Mouse (Mus musculus) embryo, embryonic 11 days (tissue): ENCODE results near the gene Gatm.

ENCODE experiments used
- DNase-seq: peaks from one replicate; pipeline ENCODE4 v3.0.0-alpha.2; 2015

Gatm gene

DNA sequence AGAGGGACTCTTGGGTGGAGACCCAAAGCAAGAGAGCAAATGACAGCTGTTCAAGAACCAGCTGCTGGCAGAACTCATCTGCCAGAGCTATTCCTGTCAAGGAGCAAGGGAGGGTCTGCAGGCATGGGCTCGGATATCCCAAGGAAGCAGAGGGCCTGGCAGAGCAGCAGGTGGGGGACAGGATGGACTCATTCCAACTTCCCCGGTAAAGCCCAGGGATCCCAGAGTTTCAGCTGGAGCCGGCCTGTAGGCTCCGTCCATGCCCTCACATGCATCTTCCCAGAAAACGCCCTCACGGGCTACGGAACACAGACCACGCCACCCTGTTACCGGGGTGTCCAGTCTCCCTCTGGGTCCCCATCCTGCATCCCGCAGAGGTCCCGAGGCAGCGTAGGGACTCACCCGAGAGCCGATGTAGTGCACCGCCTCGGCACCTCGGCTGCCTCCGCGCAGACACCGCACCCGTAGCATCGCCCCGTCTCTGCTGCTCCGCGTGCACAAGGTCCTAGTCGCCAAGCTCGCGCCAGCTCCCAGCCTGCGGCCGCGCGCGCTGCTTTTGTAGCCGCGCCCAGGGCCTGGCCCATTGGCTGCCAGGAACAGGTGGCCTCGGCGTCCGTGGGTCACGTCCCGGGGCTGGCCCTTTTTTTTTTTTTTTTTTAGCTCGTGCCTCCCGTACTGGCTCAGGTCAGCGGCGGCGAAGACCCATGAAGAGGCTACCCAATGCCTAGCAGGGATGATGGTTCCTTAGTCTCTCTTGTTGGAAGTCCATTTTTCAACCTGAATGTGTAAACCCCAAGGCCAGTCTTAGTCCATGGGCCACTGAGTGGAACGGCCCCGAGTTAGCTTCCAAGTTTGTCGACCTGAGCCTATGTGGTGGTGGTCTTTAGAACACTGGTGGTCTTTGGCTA lies at the start of gene Gatm:
Gene Gatm, minus strand, starts transcription at position 558 of the 908 bp plus-strand sequence.
- peak; percentile 93 for DNase-seq

DNA sequence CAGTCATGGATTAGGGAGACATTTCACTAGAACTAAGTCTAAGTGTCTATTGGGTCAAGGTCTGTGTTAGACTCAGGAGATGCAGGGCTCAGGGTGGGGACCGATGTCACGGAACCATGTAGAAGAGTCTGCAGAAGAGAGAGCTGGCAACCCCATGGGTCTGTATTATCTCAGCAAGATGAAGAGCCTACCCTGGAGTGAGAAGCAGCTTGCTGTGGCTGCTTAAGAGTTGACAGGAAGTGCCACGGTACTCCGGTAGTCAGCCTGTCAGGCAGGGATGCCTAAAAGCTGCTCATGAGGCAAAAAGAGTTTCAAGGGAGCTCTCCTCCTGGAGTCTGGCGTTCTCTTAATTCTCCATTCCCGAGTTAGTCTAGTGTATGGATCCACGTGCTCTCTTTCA lies 48.7 kb upstream of the Gatm start:
- no peak for DNase-seq

DNA sequence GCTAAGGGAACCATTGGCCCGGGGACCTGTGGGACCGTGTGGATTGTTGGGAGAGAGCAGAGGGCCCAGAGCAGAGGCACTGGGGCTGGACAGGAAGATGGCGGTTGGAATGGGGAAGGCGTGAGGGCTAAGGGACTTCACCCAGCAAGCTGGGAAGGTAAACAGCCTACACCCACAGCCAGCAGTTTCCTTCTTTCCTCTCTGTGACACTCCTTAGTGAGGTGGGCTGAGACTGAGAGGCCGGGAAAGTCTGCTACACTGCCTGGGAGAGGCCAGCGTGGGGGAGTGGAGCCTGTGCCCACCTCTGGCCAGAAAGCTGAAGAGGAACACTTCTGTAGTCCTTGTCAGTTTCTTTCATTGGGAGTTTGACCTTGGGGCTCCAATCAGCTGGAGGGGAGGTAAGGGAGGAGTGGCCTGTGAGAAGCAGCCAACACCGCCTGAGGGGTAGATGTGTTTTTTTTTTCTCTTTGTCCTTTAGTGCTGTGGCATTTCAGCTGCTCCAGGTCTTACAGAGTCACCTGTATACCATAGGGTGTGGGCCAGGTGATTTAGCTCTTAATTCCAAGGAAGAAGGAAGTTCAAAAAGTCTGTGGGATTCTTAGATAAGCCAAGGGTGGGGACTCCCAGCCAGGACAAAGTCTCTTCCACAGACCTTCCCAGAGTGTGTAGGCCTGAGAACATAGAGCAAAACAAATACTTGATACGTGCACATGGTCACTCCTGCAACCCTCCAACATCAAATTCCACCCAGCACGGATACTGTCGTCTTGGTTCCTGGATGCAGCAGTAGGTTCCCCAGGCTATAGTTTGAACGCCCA lies 46.8 kb upstream of the Gatm start:
- no peak for DNase-seq

DNA sequence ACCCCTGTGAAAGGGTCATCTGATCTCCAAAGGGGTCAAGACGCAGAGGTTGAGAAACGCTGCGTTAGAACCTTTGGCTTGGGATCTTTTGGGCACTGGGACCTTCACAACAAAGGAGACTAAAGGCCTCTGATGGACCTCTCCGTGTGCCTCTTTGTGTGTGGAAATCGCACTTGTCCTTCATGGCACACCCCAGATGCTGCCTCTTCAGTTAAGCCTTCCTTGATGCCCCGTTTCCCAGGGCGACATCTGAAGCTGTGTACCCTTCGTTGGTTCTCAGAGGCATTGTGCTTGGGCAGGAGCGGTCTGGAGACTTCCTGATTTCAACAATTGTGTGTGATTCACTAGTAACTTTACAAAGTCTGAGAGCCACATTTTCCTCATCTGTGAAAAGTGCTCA lies 45.7 kb upstream of the Gatm start:
- no peak for DNase-seq

DNA sequence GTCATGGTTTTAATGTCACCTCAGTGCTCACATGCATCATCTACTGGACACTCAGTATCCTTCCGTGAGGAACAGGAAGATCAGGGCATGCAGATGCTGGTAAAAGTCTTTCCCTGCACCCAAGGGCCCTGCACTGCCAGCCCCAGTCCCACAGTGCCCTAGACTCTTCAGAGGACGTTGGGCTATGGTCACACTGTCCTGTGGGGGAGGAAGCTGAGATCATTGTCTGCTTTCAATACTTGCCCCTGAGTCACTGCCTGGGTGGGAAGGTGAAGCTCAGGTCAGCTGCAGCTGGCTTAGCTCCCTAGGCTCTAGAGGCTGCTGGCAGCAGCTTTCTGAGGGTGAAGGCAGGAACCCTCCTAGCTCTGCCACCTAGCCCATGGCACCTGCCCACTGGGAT lies 44.9 kb upstream of the Gatm start:
- no peak for DNase-seq

DNA sequence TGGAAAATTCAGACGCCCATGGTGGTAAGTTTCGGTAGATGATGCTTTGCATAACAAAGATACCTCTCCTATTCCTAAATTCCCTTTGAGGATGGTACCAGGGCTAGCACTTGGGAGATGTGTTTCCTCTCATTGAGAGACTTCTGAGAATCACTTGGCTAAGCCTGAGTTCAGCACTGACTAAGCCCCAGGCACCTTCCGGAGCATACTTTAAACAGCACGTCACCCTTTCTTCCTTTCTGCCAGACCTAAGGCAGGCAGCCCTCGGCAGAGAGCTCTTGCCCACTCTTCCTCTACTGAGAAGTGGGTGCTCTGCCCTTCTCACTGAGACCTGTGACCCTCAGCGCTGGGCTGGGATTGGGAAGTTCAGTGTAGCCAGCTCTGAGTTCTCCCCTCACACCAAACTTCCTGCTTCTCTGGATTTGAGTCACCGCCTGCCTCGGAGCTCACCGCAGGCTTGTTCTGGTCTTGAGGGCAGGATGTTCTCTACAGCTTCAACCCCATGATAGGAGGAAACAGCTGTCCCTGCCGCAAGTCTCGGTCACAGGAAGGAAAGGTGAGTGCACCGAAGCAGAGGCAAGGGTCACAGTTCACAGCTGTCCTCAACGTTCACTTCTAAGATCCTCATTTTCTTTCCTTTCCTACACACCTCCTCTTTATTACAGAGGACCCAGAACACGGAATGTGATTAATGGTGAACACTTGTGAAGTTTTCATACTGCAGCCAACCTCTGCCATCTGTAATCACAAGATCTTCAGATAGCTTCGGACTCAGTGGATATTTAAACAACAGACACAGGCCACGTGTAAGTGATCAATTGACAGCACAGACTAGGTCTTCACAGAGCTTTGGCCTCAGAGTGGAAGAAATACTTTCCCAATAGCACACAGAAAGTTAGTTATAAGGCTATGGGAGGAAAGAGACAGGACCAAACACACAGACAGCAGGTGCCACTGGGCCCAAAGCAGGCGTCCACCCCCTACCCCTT lies 41.3 kb upstream of the Gatm start:
- no peak for DNase-seq

DNA sequence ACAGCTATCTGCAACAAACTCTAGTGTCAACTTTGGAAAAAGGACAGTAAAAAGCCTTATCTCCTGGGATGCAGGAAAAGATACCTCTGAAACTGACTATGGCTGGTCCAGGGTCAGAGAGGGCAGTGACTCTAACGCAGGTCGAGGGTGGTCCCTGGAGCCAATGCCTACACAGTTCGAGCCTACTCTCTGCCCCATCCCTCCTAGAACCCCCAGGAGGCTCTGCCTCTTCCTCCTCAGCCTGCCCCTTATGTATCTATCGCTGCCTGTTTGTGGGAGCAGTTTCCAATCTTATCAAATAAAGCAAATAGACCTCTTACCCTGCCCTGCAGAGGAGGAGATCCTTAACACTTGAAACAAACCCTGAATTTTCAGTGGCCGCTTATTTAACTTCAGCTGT lies 27.6 kb upstream of the Gatm start:
- DNase-seq, result no peak

DNA sequence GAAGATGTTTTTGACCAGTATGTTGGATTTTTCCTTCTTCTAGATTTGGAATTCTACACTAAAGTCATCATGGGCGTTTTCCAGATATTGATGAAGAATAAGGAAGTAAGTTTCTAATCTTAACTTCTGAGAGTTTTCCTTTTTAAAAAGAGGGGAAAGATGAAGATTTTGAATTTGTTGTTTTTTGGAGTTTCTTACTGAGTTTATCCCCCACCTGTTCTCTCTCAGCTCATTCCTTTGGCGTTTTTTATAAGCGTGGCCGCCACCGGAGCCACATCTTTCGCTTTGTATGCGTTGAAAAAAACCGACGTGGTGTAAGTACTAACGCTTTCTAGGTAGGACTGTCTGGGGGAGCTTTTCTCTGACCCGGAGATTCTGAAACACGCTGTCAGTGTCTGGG lies 26.9 kb upstream of the Gatm start:
- no peak for DNase-seq

DNA sequence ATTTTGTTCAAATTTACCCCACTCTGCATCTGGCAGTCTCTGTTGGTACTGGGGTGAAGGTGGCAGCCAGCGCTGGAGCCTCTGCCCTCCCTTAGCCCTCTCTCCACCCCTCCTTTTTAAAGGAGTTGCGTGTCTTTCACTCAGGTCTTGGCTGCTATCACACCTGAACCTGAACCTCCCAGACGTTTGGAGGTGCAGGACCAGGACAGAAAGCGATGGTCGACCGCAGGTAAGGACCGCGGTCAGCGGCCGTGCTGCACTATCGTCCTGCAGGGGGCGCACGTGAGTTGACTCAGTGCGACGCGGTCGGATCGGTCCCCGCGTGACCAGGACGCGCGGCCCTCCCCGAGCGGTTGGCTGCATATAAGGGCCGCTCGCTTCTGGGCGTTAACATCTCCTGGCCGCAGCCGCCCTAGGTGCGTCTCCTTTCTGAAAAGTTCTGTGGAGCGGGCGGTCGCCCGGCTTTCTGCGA lies 26.5 kb upstream of the Gatm start:
- DNase-seq, result peak; percentile 87

DNA sequence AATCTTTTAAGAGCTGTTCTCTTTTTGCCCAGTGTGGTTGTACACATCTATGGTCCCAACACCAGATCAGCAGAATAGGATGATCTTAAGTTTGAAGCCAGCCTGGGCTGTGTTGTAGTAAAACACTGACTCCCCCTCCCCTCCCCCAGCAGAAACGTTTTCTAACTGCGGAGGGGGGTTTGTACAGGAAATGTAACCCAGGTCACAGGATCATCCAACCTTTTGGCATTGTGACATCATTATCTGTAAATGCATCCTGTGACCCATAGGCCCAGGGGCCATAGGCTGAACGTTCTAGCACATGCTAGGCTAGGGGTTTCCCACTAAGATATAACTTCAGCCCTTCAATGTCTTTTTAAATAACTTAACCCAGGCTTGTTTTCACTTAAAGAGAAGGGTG lies 25.6 kb upstream of the Gatm start, which contains the start of gene AA467197:
Gene AA467197, plus strand, starts transcription at position 301 of the 400 bp plus-strand sequence.
- DNase-seq, result no peak

DNA sequence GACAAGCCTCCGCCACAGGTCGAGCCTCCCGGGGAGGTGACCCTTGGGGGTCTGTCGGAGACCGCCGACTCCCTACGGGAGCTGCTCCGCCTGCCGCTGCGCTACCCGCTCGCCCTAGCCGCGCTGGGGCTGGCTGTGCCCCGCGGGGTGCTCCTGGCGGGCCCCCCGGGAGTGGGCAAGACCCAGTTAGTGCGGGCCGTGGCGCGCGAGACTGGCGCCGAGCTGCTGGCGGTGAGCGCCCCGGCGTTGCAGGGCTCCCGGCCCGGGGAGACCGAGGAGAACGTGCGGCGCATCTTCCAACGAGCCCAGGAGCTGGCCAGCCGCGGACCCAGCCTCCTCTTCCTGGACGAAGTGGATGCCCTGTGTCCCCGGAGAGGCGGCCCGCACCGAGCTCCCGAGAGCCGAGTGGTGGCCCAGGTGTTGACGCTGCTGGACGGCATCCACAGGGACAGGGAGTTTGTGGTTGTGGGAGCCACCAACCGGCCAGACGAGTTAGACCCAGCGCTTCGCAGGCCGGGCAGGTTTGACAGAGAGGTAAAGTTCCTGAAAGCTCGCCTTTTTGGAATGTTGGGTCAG lies 20.2 kb upstream of the Gatm start:
- DNase-seq, result peak; percentile 60

DNA sequence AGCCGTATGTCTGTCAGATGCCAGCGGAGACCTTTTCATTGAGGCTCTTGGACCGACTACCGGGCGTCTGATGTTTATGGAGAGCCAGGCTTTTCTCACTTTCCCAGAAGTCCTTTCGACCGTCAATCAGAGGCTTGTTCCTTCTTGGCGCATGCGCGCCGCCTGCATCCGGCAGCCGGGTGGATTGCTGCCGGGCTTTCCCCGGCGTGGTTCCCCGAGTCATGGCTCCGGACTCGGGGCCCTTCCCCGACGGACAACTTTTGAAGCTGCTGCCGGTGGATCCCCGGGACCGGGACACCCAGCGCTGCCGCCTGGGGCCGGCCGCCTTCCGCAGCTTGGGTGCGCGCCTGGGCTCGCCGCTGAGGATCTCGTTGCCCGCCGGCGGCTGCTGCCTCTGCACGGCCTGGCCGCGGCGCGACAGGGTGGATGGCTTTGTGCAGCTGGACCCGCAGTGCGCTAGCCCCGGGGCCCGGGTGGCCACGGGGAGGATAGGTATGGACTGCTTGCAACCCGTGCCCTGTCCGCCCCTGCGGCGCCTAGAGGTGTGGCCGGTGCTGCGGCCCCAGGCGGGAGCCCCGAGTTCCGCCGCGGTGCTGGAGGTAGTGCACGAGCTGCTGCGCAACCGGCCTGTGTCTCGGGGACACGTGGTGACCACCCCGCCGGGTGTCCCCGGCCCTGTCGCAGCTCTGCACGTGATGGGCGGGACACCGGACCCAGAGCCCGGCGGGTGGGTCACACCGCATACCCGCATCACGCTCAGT lies 19.5 kb upstream of the Gatm start:
- DNase-seq, result peak; percentile 93

DNA sequence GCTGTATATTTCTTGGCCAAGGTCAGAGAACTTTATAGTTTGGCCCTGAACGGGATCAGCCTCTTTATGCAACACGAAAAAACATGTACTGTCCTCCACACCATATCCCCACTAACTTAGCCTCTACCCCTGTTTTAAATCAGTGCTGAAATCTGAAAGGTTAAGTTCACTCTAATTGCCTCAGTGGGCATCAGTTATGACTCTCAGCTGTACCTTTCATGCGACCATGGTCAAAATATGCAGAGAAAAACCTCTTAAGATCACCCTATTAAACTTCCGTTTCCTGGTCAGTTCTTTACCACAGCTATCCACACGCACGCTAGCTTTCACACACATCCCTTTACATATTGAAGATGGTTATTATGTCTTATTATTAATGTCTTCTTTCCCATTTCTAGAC lies 18.8 kb upstream of the Gatm start:
- no peak for DNase-seq

DNA sequence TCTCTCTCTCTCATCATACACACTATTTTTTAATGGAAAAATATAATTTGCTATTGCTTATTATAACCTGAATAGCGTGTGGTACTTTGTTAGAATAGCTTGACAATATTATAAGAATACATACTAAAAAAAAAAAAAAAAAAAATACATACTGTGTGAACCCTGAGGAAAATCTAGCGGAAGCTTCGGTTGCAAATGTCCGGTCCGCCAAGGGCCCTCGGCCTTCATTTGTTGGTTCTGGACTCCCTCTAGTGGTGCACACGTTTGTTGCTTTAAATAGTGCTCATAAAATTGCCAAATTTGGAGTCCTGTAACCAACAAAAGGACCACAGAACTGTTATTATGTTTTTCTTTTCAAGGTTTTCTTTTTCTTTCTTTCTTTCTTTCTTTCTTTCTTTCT lies 17.9 kb upstream of the Gatm start:
- DNase-seq, result peak; percentile 90

DNA sequence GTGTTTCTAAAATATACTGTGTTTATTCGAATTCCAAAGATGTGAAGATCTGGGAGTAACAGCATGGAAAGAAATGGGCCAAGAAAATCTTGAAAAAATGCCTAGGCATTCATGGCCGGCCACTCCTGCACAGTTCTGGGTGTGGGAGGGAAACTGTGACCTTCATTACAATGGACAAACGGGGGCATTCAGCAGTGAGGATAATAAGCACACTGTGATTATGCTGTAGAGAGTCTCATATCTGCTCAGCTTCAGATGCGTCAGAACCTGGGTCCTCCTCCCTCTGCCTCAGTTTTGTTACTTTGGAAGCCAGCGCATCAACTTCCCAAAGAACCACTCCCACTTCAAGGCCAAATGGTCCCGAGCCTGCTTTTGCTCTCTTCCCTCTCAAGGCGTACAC lies 14.8 kb upstream of the Gatm start:
- DNase-seq, result no peak

DNA sequence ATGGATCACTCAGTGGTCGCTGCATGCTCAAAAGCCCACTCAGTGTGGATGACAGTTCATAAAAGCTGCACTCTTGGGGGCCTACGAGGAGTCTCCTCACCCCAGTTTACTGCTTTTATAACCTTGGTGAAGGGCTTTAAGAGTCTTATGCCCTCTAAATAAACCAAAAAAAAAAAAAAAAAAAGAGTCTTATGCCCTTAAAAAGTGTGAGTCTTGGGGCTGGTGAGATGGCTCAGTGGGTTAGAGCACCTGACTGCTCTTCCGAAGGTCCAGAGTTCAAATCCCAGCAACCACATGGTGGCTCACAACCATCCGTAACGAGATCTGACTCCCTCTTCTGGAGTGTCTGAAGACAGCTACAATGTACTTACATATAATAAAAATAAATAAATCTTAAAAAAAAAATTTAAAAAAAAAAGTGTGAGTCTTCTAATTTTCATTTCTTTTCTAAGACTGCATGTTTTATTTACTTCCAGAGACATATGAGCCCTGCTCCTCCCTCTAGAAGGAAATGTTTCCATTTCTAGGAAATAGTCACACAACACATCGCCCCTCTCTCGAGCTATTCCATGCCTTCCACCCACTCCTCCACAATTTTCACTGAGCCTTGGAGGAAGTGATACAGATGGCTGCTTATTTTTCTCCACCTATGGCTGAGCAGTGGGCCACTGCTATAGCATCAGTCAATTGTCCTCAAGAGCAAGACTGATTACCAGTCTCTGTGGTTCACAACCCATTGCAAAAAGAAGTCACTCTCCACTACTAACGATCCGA lies 10.4 kb upstream of the Gatm start:
- DNase-seq, result no peak

DNA sequence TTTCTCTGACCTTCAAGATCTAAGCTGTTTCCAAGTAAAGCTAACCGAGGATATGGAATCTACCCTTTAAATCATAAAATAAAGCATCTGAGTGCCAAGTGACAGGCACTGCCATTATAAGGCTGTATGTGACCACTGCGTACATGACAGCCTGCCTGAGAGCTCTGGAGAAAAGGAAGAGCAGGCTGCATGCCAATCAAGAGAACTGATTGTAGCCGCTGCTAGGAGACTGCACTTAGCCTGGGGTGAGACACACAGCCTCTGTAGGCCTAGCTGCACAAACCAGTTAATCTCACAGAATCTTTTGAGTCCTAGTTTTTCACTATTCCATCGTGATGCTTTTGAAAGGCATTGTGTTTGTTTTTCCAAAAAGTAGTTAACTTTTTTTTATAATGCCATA lies 7.6 kb upstream of the Gatm start:
- peak; percentile 16 for DNase-seq

DNA sequence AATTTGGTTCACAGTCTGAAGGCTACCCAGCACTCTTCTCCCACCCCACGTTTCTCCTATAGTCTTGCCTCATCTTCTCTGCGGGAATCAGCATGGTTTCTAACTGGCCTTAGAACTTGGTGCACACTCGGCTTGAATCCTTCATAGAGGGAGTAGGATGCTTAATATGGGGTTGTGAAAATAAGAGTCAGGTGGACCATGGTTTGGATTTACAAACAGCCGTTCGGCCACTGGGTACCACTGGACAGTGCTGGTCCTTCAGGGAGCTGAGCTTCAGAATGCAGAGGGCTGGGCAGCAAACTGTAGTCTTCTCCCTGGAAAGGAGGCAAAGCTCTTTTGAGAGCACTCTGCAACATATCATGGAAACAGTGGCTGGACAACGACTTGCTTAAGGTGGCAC lies 6.7 kb upstream of the Gatm start:
- DNase-seq, result no peak

DNA sequence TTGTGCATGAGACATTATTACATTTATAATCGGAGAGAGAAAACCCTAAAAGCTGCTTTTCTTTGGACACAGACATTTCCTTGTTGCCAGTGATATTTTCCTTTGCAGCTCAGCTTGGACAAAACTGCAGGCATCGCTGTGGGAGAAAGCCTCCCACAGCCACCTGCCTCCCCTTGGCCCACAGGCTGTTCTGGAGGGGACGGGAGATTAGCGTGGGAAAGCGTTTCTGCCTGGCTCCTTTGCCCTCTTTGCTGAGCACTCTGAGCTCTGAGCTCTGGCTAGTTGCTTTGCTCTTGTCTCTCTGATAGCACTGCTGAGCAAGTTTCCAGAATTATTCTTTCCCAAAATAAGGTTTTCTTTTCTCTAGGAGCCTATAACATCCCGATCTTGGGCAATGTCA lies 5.1 kb upstream of the Gatm start:
- no peak for DNase-seq

DNA sequence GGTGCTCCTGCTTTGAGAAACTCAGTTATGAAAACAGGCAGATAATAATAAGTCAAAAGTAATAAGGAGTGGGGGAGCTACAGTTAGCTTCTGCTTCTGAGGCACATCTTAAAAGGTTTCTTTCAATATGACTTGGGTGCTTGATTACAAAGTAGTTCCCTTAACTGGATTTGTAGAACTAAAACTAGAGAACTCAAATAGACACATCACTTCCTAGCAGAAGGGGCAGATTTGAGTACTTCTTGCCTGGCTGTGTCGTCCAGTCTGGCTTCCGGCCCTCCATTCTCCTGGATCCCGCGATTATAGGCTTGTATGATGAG lies 511 bp upstream of the Gatm start:
- no peak for DNase-seq

DNA sequence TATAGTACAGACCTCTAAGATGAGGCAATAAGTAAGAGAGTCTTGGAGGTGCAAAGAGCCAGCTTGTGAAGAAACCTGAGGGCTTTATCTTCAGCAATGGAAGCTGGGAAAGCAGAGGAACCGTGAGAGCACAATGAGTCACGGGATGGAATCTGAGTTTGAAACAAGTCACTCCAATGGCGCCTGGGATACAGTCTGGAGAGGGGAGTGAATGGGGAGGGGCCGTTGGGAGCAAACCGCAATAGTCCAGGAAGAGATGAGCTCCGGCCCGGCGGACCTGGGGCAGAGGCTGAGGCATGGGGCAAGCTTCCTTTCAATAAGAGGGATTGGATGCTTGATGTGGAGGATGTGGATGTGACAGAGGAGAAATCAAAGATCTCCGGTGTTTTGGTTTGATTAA lies 2.3 kb downstream of the Gatm start:
- no peak for DNase-seq
